Mouse (Mus musculus) neural tube, embryonic 14.5 days (tissue): ENCODE results near the gene Fam81a. TPM values are rescaled to one million over a fixed set of nuclear protein-coding genes. Genes with fewer than 3 reads are reported as not detected.

ENCODE experiments used
- ATAC-seq: fragments of 200-750 bp; cut with Nextera tagmentation; 2 replicates; pipeline ENCODE4 v1.8.0; 2017; ENCODE audit warnings: low read depth, mild to moderate bottlenecking, moderate TSS enrichment, moderate library complexity
- H3K27ac ChIP-seq: fragments of 300-500 bp; sonication (generic); 2 replicates; pipeline ENCODE4 v1.5.1; 2014; ENCODE audit warnings: low read depth, mild to moderate bottlenecking, control low read depth, low read length, moderate library complexity, mixed read lengths
- H3K27me3 ChIP-seq: fragments of 300-500 bp; sonication (generic); 2 replicates; pipeline ENCODE4 v1.6.1; 2014; ENCODE audit warnings: low read length; ENCODE audit not compliant: control insufficient read depth, insufficient read depth
- H3K36me3 ChIP-seq: fragments of 300-500 bp; sonication (generic); 2 replicates; pipeline ENCODE4 v1.6.1; 2014; ENCODE audit warnings: low read length, mixed read lengths; ENCODE audit not compliant: control insufficient read depth, insufficient read depth
- H3K4me1 ChIP-seq: fragments of 300-500 bp; sonication (generic); 2 replicates; pipeline ENCODE4 v1.6.1; 2014; ENCODE audit warnings: low read length; ENCODE audit not compliant: control insufficient read depth, insufficient read depth
- H3K4me2 ChIP-seq: fragments of 300-500 bp; sonication (generic); 2 replicates; pipeline ENCODE4 v1.6.1; 2014; ENCODE audit warnings: mild to moderate bottlenecking, low read depth, low read length, control low read depth
- H3K4me3 ChIP-seq: fragments of 300-500 bp; sonication (generic); 2 replicates; pipeline ENCODE4 v1.5.1; 2014; ENCODE audit warnings: low read depth, low read length, control low read depth, mixed read lengths
- H3K9ac ChIP-seq: fragments of 300-500 bp; sonication (generic); replicated peaks from 2 replicates; pipeline ENCODE4 v1.6.1; 2014; ENCODE audit warnings: low read depth, mild to moderate bottlenecking, control low read depth, low read length, mixed read lengths
- H3K9me3 ChIP-seq: fragments of 300-500 bp; sonication (generic); 2 replicates; pipeline ENCODE4 v1.6.1; 2016; ENCODE audit warnings: low read length; ENCODE audit not compliant: control insufficient read depth
- WGBS: fragments of 180-500 bp; shearing (Covaris S2); extraction: QIAGEN DNeasy Blood & Tissue Kit; methylation state at CpG from one replicate; pipeline ENCODE4 v1.1.7; 2014; 5-methylcytosine and 5-hydroxymethylcytosine counted together
- polyA plus RNA-seq: library from polyadenylated mRNA; unstranded; fragments of >200 nt; fragmentation: Nextera tagmentation; extraction: Ambion mirVana; gene quantifications from 2 replicates; pipeline ENCODE4 v1.2.1, GENCODE M21; 2014

Gene Fam81a
- polyA plus RNA-seq, 1 experiment from 2014 or later, result 8.7 TPM

GRCm38 (mm10) chr9:70145426-70145825, 3.1 kb upstream of the Fam81a start:
- Histone ChIP-seq H3K27ac (no peak overlapping the region), H3K9ac (no peak overlapping the region), H3K4me2 (no peak overlapping the region), H3K4me1 (no peaks in the 10 kb centered on the region), H3K27me3 (no peaks in the 10 kb centered on the region; the same call in 1 of the 2 replicates), H3K9me3 (no peaks in the 10 kb centered on the region), H3K36me3 (no peaks in the 10 kb centered on the region), H3K4me3 (no peak overlapping the region)
- ATAC-seq, result no peak
- 88% methylated on average over 4 of the region's 4 CpGs for WGBS

GRCm38 (mm10) chr9:70143326-70143725, 966 bp upstream of the Fam81a start:
- Histone ChIP-seq H3K36me3 (no peaks in the 10 kb centered on the region), H3K4me1 (no peaks in the 10 kb centered on the region), H3K4me3 (no peak overlapping the region), H3K27me3 (no peaks in the 10 kb centered on the region; the same call in 1 of the 2 replicates), H3K9me3 (no peaks in the 10 kb centered on the region), H3K27ac (no peak overlapping the region), H3K4me2 (no peak overlapping the region), H3K9ac (no peak overlapping the region)
- no peak for ATAC-seq
- whole genome bisulfite sequencing, result 76% methylated on average over 8 of the region's 8 CpGs

GRCm38 (mm10) chr9:70141885-70142326, 454 bp downstream of the Fam81a start:
- 3% methylated on average over 11 of the region's 11 CpGs for whole genome bisulfite sequencing
- Histone ChIP-seq H3K27me3 (no peaks in the 10 kb centered on the region; the same call in 1 of the 2 replicates), H3K27ac (no peak overlapping the region; the same call in 1 of the 2 replicates)

GRCm38 (mm10) chr9:70140871-70141796, 1.2 kb downstream of the Fam81a start:
- Histone ChIP-seq H3K9ac (peak overlapping the region; percentile 66), H3K4me3 (peak overlapping the region; percentile 65), H3K4me2 (peak overlapping the region; percentile 94), H3K27ac (no peak overlapping the region; the same call in 1 of the 2 replicates), H3K36me3 (no peaks in the 10 kb centered on the region), H3K4me1 (no peaks in the 10 kb centered on the region), H3K9me3 (no peaks in the 10 kb centered on the region), H3K27me3 (no peaks in the 10 kb centered on the region; the same call in 1 of the 2 replicates)
- WGBS, result under 1% methylated on average over 72 of the region's 87 CpGs
- peak; percentile 90 for ATAC-seq

More at GRCm38 (mm10) chr9:70141885-70142326, 454 bp downstream of the Fam81a start:
- Histone ChIP-seq H3K36me3 (no peaks in the 10 kb centered on the region), H3K4me3 (peak overlapping the region; percentile 65), H3K9me3 (no peaks in the 10 kb centered on the region), H3K4me1 (no peaks in the 10 kb centered on the region), H3K9ac (peak overlapping the region; percentile 66), H3K4me2 (peak overlapping the region; percentile 94)
- ATAC-seq, result peak; percentile 47

- WGBS, result 60% methylated on average over 4 of the region's 4 CpGs
- Histone ChIP-seq H3K4me2 (peak overlapping the region; percentile 94; the same call in 1 of the 2 replicates), H3K4me3 (peak overlapping the region; percentile 65), H3K9me3 (no peaks in the 10 kb centered on the region), H3K4me1 (no peaks in the 10 kb centered on the region), H3K36me3 (no peaks in the 10 kb centered on the region), H3K27me3 (no peaks in the 10 kb centered on the region; the same call in 1 of the 2 replicates), H3K27ac (no peak overlapping the region), H3K9ac (peak overlapping the region; percentile 66; the same call in 1 of the 2 replicates)
- ATAC-seq, result no peak
These were observed 2.0 kb downstream of the Fam81a start for GRCm38 (mm10) chr9:70140340-70140739.

- ATAC-seq, result no peak
- H3K27ac ChIP-seq, result no peak overlapping the region
- H3K27me3 ChIP-seq, result no peaks in the 10 kb centered on the region; the same call in 1 of the 2 replicates
- no peak overlapping the region for H3K9ac ChIP-seq
- no peaks in the 10 kb centered on the region for H3K4me1 ChIP-seq
- 53% methylated on average over 7 of the region's 7 CpGs for WGBS
- H3K4me2 ChIP-seq, result no peak overlapping the region
- H3K9me3 ChIP-seq, result no peaks in the 10 kb centered on the region
- H3K4me3 ChIP-seq, result no peak overlapping the region
- H3K36me3 ChIP-seq, result no peaks in the 10 kb centered on the region
These were observed 3.0 kb downstream of the Fam81a start for GRCm38 (mm10) chr9:70139331-70139885.

GRCm38 (mm10) chr9:70138511-70138910, 3.8 kb downstream of the Fam81a start:
- no peak overlapping the region for H3K4me3 ChIP-seq
- no peaks in the 10 kb centered on the region for H3K4me1 ChIP-seq
- H3K4me2 ChIP-seq, result no peak overlapping the region
- no peak for ATAC-seq
- no peaks in the 10 kb centered on the region for H3K9me3 ChIP-seq
- 35% methylated on average over 7 of the region's 7 CpGs for WGBS
- no peaks in the 10 kb centered on the region; the same call in 1 of the 2 replicates for H3K27me3 ChIP-seq
- H3K9ac ChIP-seq, result no peak overlapping the region
- H3K27ac ChIP-seq, result no peak overlapping the region
- H3K36me3 ChIP-seq, result no peaks in the 10 kb centered on the region

- no peak overlapping the region for H3K4me3 ChIP-seq
- ATAC-seq, result no peak
- H3K27ac ChIP-seq, result no peak overlapping the region
- no peak overlapping the region for H3K9ac ChIP-seq
- WGBS, result 85% methylated on average over 5 of the region's 5 CpGs
- H3K27me3 ChIP-seq, result no peaks in the 10 kb centered on the region; the same call in 1 of the 2 replicates
- no peak overlapping the region for H3K4me2 ChIP-seq
- H3K36me3 ChIP-seq, result no peaks in the 10 kb centered on the region
- H3K4me1 ChIP-seq, result no peaks in the 10 kb centered on the region
- no peaks in the 10 kb centered on the region for H3K9me3 ChIP-seq
These were observed 4.4 kb downstream of the Fam81a start for GRCm38 (mm10) chr9:70137991-70138390.

- ATAC-seq, result no peak
- no peak overlapping the region for H3K4me3 ChIP-seq
- H3K9ac ChIP-seq, result no peak overlapping the region
- H3K36me3 ChIP-seq, result no peaks in the 10 kb centered on the region
- no peaks in the 10 kb centered on the region for H3K27me3 ChIP-seq
- 90% methylated on average over 1 of the region's 1 CpGs for WGBS
- H3K27ac ChIP-seq, result no peak overlapping the region
- no peaks in the 10 kb centered on the region for H3K4me1 ChIP-seq
- H3K9me3 ChIP-seq, result no peaks in the 10 kb centered on the region
- H3K4me2 ChIP-seq, result no peak overlapping the region
These were observed 7.2 kb downstream of the Fam81a start for GRCm38 (mm10) chr9:70135186-70135585.
